Mouse (Mus musculus) kidney, adult 9 months (tissue): ENCODE results near the gene Slc6a12.
A peak's percentile ranks its signal among the peaks of the same experiment; 100 is the strongest.

ENCODE experiments used
- DNase-seq: peaks from one replicate; pipeline ENCODE4 v3.0.0; 2022

The Slc6a12 gene

DNA sequence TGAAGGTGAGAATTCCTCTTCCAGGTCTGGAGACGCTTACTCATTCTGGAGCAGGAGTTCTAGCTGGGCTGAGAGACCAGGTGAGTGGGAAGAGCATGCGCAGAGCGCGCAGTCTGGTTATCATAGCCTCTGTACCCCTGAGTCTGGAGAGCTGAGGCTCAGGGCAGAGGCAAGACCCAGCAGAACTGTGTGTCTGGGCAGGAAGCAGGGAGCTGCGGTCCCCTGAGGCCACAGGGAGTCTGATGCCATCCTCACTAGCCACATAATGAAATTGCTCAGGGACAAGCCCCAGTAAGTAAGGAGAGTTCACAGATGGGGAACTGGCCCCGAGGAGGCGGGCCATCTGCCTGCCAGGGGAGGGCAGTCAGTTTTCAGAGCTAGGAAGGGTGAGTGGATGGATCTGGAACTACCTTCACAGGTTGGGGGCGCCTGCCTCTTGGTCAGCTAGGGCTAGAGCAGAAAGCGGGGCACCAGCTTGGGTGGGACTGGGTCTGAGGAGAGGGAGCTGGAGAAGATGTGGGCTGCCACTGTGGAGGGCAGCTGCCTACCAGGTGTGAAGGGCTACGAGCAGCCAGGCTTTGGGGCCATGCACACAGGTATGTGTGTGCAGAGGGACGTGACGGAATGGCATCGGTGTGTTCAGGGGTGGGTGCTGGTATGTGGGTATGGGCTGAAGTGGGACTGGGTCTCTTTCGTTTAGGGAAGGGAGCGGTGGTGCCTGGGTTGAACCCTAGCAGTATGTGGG lies at the start of gene Slc6a12:
Gene Slc6a12, plus strand, starts transcription at position 51 of the 745 bp plus-strand sequence.
- no peak for DNase-seq

DNA sequence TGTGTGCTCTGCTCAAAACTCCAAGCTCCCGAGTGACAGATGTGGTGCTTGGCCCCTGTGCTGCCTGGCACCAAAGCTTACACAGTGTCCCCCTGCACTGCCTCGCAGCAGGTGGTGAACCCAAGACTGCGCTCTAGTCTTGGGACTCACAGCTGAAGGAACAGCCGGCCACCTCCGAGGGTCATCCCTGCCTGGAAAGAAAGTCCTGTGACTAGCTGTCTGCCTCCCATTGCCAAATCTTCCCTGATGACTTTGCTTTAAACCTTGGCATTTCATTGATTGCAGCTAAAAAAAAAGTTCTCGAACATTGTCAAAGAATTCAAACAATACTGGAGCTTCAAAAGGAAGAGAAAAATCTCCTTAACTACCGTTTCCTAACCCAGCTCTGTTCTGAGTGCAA lies 43.6 kb upstream of the Slc6a12 start:
- DNase-seq, result peak; percentile 6

DNA sequence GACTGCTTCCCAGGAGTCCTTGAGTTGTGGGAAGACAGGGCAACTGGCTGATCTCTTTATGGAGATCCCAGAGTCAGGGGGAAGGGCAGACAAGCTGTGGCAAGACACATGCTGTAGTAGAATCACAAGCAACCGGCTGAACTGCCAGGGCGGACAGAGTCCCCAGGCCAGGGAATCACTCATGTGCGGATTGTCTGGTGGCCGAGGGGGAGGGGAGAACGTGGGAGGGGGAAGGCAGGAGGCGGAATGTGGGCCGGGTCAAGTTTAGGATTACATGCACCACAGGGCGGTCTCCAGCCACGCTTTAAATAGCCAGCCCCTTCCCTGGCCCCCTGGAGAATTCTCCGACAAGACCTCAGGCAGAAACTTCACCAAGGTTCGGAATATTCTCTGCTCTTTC lies 42.9 kb upstream of the Slc6a12 start, which contains the start of gene Slc6a13:
Gene Slc6a13, plus strand, starts transcription at position 274 of the 400 bp plus-strand sequence.
- peak; percentile 77 for DNase-seq

DNA sequence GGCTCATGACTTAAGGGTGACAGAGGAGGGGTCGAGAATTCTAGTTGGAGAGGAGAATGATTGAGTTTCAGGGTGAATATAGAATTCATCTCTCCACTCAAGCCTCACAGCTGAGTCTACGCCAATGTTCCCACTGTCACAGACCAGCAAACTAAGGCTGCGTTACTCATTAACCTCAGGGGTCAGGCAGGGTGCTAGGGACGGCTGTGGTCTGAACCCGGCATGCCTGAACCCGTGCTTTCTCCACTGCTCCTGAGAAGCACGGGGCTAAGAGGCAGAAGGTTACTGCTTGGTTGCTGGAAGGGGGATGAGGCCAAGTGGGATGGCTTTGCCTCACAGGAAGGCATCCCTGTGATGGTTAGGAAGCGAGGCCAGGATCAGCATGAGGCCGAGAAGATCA lies 42.4 kb upstream of the Slc6a12 start:
- DNase-seq, result peak; percentile 93

DNA sequence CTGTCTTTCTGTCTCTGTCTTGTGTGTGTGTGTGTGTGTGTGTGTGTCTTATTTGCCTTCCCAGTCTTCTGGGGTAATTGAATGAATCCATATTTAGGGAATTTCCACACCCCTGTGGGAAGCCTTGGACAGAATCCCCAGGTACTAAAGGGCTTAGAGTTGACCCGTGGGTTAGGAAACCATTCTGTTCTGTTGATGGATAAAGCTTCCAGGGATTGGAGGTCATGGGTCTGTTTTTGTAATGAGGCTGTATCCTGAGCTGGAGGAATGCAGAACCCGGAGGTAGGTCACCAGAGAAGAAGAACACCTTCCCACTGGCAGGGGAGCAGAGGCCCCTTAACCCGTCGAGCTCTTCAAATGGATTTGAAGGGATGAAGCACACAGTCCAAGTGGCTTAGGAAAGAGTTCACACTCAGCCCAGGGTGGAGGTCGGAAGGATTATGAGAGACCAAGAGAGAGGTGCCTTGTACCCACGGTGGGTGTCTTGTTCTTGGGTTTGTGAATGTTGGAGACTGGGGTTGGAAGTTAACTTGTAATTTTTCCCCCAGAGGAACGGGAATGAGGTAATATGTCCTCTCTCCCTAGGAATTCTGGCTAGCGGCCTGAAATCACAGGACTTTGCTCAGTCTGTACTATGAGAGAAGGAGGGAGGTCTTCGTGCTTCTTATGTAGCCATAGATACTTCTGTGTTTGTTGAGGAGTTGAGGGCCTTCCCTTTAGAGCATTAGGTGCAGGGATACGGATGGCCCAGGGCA lies 39.2 kb upstream of the Slc6a12 start:
- peak; percentile 85 for DNase-seq

DNA sequence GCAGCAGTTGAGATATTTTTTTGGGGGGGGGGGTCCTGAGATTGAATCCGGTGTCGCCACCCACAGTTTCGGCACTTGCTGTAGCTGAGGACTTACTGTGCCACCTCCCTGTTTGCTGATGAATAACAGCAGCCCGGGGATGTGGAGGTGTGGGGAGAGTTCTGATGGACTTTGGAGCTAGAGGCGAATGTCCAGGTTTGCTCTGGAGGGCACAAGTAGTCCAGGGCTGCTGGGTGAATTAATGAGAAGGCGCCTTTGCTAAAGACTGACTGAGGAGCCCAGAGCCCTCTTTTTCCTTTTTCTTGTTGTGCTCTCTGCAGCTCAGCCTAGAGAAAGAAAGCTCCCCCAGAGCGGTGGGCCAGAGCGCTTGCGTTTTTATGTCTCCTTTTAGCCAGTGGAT lies 38.2 kb upstream of the Slc6a12 start:
- peak; percentile 90 for DNase-seq

DNA sequence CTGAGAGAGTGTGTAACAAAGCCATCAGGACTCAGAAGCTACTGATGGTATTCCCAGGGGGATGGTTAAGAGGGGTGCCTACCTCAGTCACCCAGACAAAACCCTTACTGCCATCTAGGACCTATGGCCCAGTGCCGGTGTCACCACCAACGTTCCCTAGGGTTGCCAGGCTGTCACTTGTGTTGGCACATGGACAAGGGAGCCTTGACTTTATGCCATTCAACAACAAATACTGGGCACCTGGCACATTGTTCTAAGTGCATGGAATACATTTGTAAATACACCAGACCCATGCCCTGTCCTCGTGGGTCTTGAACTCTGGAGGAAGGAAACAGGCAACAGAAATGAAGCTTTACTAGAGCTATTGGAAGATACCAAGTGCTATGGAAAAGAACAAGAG lies 37.3 kb upstream of the Slc6a12 start:
- no peak for DNase-seq

DNA sequence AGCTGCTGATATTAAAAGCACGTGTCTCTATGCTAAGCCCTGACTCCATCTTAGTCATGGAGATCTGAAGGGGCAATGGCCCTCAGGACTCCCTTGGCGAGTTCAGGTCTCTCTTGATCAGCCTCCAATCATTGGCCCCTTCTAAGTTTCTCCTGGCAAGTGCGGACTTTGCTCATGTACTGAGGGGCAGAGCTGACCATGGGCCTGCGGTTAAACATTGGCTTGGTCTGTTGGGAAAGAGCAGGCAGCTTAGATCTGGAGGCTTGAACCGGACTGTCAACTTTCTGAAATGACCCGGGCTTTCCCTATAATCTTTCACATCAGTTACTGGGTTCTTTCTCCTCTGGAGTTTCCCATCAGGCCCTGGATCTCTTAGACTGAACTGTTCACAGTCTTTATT lies 31.9 kb upstream of the Slc6a12 start:
- peak; percentile 92 for DNase-seq

DNA sequence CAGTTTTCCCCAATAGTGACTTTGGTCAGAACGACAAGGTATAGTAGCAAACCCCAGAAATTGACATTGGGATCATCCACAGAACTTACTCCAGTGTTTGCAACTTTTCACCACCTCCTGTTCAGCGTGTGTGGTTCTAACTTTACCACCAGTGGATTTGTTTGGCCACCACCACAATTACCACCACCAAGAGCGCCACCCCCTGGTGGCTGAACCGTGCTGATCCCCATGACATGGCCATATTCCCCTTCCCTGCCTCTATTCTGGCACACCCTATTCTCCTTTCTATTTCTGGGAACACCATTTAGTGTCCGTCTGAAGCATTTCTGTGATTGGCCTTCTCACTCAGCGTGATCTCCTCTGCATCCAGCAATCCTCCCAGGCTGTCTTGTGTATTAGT lies 23.8 kb upstream of the Slc6a12 start:
- no peak for DNase-seq

DNA sequence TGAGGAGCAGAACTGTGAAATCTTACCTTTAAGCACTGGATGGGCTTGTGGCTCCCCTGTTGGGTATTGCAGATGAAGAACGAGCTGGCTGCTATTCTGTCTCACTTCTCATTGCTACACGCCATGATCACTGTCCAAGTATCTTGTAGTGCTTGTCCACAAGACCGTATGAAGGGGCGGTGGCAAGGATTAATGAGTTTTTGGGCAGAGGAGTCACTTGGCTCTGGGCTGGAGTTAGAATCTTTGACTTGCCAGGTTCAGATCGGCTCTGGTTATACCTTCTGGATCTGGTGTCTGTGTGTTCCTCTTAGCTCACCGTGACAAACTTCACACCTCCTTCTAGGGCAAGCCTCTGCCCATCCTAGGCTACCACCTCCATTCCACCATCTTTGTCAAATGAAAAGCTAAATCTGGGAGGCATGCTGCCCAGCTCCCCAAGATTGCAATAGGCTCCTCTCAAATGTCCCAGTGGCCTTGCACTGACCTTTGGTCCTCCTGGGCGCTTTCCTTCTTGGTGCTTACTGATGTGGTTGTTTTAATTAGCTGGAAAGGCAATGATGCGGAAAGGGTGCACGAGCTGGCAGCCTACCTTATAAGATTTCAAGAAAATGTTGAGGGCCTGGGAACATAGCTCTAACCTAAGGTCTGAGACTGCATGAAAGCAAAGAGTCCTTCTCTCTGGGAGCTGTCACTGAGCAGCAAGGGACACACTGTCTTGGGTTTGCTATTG lies 20.3 kb upstream of the Slc6a12 start:
- DNase-seq, result peak; percentile 88

DNA sequence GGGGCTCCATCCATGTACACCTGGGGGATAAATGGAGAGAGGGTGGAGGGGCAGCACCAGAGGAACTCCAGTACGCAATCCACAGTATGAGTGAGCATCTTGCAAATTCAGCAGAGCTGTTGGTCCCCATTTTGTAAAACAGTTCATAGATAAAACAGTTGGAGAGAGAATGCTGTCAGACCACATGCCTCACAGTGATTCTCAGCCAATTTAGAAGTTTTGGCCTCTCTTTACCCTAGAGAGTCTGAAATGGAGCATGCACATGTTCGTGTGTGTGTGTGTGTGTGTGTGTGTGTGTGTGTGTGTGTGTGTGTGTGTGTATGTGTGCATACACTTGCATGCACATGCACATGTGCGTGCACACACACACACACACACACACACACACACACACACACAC lies 17.6 kb upstream of the Slc6a12 start:
- DNase-seq, result no peak

DNA sequence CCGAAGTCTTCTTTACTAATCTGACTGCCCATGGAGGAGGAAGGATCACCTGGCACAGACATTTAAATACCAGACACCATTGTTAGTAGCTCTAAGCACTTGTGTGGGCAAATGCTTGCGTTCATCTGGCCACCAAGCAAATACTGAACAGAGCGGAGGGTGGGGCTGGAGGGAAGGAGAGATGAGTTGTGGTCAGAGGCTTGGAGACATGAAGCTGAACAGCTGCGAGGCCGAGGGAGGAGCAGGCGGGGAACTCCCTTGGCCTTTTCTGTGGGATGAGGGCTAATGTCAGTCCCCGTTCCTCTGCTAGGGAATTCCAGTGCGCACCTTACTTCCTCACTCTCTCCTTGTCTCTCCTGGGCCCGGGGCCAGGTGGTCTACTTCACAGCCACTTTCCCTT lies 17.1 kb upstream of the Slc6a12 start:
- no peak for DNase-seq

DNA sequence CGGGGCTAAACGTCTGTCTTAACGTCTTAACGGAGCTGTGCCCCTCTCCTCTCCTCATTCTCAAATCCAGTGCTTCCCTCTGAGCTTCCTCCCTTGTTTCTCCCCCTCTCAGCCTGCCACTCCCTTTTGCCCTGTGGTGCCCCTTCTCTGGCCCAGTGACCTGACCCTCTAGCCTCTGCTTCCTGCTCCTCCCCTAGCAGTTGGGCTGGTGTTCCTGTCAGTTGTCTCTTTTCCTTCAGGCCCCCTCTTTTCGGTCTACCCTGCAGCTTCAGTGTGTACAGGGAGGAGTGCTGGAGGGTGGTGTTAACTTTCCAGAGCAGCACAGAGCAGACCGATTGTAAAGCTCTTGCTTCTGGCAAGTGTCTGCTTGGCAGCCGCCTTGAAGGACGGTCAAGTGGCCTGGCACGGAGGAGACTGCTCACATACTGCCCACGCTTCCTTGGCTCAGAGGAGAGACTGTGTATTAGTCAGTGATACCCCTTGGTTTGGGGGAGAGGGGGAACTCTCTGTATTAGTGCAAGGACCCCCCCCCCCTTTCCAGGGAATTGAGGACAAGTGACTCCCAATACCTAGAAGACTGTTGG lies 16.3 kb upstream of the Slc6a12 start:
- no peak for DNase-seq

DNA sequence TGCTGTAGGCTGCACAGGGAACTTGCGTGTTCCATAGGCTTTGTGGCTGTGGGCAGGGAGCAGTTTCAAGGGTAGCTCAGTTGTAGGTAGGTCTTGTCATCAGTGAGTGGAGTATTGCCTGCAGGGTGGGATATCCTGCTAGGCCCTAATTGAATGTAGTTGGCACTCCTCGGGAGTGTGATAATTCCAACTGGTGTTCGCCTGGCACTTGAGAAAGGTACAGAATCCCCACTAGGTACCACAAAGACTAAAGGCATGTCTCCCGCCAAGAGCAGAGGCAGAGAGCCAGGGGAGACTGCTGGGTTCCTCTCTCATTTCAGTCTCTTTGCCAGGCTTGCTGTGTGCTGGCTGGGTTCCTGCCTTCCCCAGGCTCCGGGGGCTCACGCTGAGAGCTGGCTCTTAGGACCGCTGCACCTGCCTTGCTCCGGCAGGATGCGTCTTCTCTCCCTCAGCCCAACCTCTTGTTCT lies 14.4 kb upstream of the Slc6a12 start:
- no peak for DNase-seq

DNA sequence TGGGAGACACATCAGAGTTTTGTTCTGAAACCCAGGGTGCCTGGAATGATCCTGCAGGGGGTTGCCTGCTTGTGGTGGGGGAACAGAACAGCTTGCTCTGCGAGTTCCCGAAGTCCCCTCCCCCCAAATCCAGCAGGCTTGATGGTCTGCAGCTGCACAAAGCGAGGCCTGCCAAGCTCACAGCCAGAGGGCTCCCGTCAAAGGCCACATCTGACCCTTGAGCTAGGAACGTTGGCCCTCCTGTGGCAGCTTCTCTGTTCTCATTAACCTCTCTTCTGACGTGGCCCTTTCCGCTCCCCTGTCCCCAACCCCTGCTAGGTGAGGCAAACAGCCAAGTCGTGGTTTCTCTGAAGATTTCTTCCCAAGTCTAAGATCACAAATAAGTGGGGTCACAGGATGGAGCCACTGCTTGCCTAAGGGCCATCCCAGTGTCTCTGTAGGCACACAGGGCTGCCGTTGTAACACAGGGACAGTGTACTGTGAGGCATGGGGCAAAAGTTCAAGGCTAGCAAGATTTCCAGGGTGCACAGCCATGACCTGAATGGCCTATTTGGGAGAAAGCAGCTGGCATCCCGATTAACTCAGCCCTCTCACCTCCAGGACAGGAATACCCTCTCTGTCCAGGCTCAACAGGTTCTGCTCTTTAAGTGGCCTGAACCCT lies 12.9 kb upstream of the Slc6a12 start:
- peak; percentile 70 for DNase-seq

DNA sequence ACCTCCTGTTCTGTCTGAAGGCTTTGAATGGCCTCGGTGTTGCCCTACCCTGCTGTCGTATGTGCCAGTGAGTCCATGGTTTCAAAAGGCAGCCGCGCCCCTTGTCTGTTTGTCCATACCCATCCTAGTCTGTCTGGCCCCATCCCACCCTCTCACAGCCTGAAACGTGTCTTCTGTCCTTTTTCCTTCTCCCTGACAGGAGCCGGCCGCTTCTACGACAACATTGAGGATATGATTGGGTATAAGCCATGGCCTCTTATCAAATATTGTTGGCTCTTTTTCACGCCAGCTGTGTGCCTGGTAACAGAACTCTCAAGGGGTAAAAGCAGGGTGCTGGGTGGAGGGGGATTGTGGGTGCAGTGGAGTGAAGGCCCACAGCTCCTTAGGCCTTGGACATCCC lies 7.0 kb upstream of the Slc6a12 start:
- DNase-seq, result no peak

DNA sequence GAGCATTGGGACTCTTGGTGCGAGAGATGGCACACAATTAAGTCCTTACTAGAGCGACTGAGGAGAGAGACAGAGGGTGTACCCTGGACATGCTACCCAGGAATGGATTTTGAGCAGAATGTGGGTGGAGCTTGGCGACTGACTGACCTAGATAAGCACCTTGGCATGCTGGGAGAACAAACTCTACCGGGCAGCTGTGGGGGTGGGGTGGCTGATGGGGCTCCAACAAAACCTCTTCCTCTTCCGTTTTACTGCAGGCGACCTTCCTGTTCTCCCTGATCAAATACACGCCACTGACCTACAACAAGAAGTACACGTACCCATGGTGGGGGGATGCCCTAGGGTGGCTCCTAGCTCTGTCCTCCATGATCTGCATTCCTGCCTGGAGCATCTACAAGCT lies 6.3 kb upstream of the Slc6a12 start:
- peak; percentile 28 for DNase-seq

DNA sequence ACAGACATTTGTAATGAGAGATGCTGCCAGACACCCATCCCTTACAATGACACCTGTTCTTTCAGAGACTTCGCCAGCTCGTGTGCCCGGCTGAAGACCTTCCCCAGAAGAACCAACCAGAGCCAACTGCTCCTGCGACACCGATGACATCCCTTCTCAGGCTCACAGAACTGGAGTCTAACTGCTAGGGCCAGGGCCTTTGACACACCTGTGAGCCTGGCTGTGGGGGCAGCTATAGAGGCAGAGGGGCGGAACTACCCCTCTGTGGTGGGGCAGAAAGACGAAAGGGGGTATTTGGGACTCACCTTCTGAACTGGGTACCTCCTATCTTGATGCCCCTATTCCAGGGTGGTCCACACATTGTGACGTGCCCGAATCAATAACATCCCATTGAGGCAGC lies 5.6 kb upstream of the Slc6a12 start:
- no peak for DNase-seq

DNA sequence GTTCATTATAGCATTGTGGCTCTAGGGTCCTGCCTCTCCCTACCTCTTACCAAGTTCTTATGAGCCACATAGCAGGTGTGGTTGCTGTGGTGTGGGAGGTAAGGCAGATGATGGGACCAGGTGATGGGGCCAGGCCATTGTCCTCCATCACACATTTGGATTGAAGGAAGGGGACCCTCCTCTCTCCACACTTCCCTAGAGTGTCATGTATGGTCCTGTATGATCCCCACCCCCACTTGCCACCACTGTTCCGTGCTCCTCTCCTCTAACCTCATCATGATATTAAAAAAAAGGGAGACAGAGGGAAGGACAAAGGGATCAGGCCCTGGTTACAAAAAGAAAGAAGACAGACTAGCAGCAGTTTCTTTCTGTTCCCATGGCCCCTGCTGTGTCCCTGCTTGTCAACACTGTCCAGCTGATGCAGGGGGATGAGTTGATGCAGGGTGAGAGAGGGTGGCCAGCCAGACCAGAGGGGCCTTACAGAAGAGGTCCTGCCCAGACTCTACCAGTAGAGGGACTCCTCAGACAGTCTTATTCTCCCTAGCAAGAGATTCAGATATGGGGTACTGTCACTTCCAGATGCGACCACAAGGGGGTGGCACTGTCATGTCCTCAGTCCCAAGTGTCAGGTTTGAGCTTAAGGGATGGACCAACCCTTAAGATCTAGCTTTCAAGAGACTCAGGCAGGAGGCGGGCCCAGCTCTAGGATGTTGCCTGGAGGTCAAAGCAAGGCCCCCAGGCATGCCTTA lies 4.9 kb upstream of the Slc6a12 start:
- DNase-seq, result peak; percentile 89

DNA sequence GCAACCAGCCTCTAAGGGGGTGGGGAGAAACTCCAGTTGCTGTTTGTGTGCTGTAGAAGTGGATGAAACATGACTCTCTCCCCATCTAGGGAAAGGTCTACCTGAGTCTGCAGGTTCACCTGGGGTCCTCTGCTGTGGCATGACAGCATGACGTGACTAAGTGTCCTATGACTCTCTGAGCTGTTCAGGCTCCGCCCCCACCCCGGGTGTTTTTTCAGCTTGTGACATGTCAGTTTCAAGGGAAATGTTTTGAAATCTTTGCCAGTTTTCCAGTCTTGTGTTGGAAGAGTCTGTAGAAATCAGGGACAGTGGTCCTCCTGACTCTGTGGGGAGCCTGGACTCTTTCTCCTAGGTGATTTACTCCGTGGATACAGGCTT lies 4.4 kb upstream of the Slc6a12 start:
- no peak for DNase-seq

DNA sequence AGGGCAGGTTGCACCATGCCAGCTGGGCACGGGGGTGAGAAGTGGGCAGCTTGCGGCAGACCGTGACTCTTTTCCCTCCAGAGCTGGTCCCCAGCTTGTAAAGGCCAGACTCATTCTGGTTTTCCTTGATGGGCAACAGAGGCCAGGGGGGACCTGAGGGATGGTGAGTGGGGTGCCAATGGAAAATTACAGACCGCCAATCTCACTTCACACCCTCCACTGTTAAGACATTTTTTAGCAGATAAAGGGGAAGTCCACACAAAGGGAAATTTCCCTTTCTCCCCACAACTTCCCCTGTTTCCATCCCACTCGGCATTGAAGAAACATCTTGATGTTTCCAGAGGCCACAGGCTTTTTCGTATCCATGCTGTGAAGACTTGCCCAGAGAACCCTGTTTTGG lies 1.2 kb upstream of the Slc6a12 start:
- DNase-seq, result no peak

DNA sequence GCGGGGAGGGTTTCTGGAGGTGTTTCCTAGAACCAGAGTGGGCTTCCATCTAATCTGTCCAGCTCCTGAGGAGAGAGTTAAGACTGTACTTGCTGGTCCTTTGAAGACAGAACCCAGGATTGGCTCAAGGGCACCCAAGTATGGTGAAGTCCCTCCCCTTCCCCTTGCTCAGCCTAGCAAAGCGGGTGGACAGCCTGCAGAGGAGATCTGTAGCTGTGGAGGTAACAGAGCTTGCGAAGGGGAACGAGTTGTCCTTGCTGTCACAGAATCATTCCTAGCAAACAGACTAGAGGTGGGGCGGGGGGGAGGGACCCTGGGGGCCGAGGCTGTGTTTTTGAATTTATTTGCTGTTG lies 871 bp downstream of the Slc6a12 start:
- no peak for DNase-seq
